Mouse (Mus musculus): ENCODE data around the gene Anxa6. TPM values are rescaled to one million over a fixed set of nuclear protein-coding genes. Genes with fewer than 3 reads are reported as not detected.

The Anxa6 gene
- polyA plus RNA-seq, 1 experiment from 2014 or later = 333 TPM

DNA sequence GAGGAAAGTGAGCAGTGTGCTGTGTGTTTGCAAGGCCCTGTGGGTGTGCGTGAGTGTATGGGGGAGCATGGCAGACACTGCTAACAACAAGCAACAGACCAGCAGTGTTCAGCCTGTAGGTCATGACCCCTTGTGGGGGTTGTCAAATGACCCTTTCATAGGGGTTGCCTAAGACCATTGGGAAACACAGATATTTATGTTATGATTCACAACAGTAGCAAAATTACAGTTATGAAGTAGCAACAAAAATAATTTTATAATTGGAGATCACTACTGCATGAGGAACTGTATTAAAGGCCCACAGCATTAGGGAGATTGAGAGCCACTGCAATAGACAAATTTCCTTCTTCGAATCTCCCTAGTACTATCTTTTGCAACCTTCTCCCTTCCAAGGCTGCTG, 13.5 kb downstream of the Anxa6 start:
- TF ChIP-seq CTCF (IDR thresholded peaks at IDR 0.05) = no peak
- in situ Hi-C loops (cut with MboI; ENCODE audit: low pct_unique_long_range_greater_than_20kb) = no loop called here
- H3K27me3 ChIP-seq = no peaks in the 10 kb centered on the region
- ATAC-seq (no peak), DNase-seq (ENCODE audit: low read depth, low spot score) (no peak)
- POLR2A ChIA-PET = no interaction called here
- CTCF ChIA-PET = no interaction called here

DNA sequence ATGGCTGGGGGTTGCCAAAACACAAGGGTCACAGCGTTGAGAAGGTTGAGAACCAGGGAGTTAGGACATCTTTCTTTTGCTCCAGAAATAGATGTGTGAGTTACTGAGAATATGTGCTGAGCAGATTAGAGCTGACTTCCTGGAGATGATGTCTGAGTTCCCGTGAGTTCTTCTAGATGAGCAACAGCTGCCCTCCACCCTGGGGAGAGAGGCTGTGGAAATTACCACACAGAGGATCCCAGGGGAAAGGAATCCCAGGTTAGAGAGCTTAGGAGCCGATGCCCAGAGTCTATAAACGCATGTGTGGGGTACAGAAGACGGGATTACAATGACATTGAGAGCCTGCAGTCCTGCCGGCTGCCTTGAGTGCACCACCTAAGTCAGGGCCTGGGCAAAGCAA, 15.2 kb downstream of the Anxa6 start:
- no peak for DNase-seq (ENCODE audit: low read depth, low spot score)
- ChIA-PET POLR2A (no interaction called here), CTCF (no interaction called here)
- no peaks in the 10 kb centered on the region for H3K27me3 ChIP-seq
- ATAC-seq = no peak
- in situ Hi-C loops (cut with MboI; ENCODE audit: low pct_unique_long_range_greater_than_20kb) = no loop called here
- TF ChIP-seq CTCF (IDR thresholded peaks at IDR 0.05) = no peak

DNA sequence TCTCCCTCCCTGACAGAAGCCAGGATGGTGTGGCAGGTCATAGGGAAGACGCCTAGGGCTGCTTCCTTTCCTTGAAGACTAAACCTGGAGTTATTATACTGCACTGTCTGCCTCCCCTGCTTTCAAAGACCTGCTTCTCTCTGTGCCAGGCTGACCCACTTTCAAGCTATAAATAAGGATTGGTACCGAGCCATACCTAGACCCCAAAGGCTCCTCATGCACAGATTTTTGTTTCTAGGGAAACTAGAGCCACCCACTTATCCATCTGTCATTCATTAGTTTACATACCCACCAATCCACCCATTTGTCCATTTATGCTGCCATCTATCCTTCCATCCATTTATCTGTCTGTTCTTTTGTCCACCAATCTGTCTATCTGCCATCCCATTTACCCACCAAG, 16.0 kb downstream of the Anxa6 start:
- ChIA-PET POLR2A (interaction anchor here (1.0 to 1.2 kb wide), 2 partner anchors 11 to 17 kb away, joined by 3 to 4 read pairs; no protein-coding TSS in a partner anchor), CTCF (interaction anchor here (1.6 kb wide), 1 partner anchor 27 kb away, joined by 3 read pairs; no protein-coding TSS in a partner anchor)
- DNase-seq (ENCODE audit: low read depth, low spot score) (no peak), ATAC-seq (no peak)
- no peak for TF ChIP-seq CTCF (IDR thresholded peaks at IDR 0.05)
- no peaks in the 10 kb centered on the region for H3K27me3 ChIP-seq
- in situ Hi-C loops (cut with MboI; ENCODE audit: low pct_unique_long_range_greater_than_20kb) = no loop called here

DNA sequence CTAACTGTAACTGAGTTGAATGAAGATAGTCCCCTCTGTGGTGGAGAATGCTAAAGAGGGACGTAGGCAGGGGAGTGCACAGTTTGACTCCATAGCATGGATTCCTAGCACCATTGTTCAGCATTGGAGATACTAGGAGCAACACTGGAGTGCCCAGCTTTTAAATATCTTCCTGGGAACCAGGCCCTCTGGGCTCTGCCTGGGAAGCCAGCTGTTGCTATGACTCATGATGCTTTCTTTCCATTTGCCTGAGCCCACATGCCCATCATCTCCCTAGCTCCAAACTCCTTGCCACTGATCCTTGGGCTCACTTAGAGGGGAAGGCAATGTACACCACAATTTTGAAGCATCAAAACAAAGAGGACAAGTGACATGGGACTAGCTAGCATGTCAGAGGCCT, 16.5 kb downstream of the Anxa6 start:
- peak; percentile 69 for ATAC-seq
- ChIA-PET CTCF (interaction anchor here (1.6 kb wide), 1 partner anchor 26 kb away, joined by 3 read pairs; no protein-coding TSS in a partner anchor), POLR2A (interaction anchor here (1.0 to 1.2 kb wide), 2 partner anchors 12 to 16 kb away, joined by 3 to 4 read pairs; no protein-coding TSS in a partner anchor)
- in situ Hi-C loops (cut with MboI; ENCODE audit: low pct_unique_long_range_greater_than_20kb) = no loop called here
- no peak for TF ChIP-seq CTCF (IDR thresholded peaks at IDR 0.05)
- no peak for DNase-seq (ENCODE audit: low read depth, low spot score)
- no peaks in the 10 kb centered on the region for H3K27me3 ChIP-seq

DNA sequence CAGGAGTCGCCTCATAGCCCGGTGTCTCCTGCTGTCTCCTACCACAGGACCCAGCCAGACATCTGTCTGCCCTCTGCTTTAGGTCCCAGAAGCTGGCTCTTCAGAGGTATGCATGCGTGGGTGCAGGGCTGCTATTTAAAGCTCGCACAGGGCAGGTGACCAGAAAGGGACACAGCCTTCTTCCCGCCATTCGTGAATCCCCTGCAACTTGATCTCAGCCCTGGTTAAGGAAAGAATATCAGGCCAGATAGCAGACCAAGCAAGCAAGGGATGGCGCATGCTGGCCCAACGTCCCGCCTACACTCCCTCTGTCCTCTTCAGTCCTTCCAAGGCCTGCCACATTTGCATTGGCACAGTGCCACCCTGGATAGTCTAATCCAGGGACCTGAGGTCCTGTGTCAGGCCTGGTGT, 17.4 kb downstream of the Anxa6 start:
- no peak for DNase-seq (ENCODE audit: low read depth, low spot score)
- POLR2A ChIA-PET = no interaction called here
- CTCF ChIA-PET = interaction anchor here (1.6 kb wide), 1 partner anchor 25 kb away, joined by 3 read pairs; no protein-coding TSS in a partner anchor

DNA sequence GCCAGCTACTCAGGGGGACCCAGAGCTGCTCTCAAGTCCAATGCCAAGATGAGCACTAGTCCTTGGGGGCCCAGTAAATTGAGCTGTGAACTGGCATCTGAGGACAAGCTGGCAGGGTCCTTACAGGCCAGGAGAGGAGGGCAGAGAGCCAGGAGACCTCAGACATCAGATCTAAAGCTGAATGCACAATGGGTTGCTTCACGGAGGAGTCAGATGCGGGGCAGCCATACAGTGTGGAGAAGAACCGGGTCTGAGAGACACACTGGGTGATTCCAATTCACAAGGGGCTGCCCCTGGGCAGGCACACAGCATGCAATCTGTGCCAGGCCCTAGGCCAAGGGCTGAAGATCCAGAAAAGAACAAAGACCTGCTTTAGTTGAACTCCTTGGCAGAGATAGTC, 18.0 kb downstream of the Anxa6 start:
- in situ Hi-C loops (cut with MboI; ENCODE audit: low pct_unique_long_range_greater_than_20kb) = no loop called here
- no peak for TF ChIP-seq CTCF (IDR thresholded peaks at IDR 0.05)
- ATAC-seq (no peak), DNase-seq (ENCODE audit: low read depth, low spot score) (no peak)
- H3K27me3 ChIP-seq = no peaks in the 10 kb centered on the region
- POLR2A ChIA-PET = interaction anchor here (1.0 to 1.3 kb wide), 2 partner anchors 11 to 14 kb away, joined by 3 read pairs; no protein-coding TSS in a partner anchor
- CTCF ChIA-PET = interaction anchor here (1.1 to 1.6 kb wide), 3 partner anchors 14 to 25 kb away, joined by 3 to 5 read pairs (median 3); no protein-coding TSS in a partner anchor

More for the DNA sequence above, 17.4 kb downstream of the Anxa6 start:
- H3K27me3 ChIP-seq = no peaks in the 10 kb centered on the region
- in situ Hi-C loops (cut with MboI; ENCODE audit: low pct_unique_long_range_greater_than_20kb) = no loop called here
- ATAC-seq = no peak
- no peak for TF ChIP-seq CTCF (IDR thresholded peaks at IDR 0.05)

DNA sequence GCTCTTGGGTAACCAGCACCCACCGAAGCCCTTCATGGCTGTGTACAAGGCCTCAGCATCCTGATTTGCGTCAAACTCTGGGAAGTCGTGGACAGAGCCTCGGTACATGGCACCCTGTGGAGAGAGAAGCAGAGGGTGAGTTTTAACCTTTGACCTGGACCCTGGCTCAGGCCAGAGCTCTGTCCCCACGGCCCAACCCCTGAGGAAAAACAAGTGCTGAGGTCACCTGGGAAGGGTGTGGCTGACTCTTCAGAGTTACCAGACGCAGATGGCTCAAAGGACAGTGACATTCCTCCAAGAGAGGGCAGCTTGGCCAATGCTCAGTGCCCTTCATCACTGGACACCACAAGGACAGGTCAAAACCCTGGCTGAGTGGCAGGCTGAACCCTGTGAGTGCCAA, 19.4 kb downstream of the Anxa6 start:
- ChIA-PET CTCF (interaction anchor here (1.4 to 1.5 kb wide), 3 partner anchors 13 to 19 kb away, joined by 3 to 7 read pairs (median 4); partner anchors contain the start of gene Anxa6), POLR2A (interaction anchor here (0.7 kb wide), 1 partner anchor 9 kb away, joined by 4 read pairs; no protein-coding TSS in a partner anchor)
- no peak for TF ChIP-seq CTCF (IDR thresholded peaks at IDR 0.05)
- DNase-seq (ENCODE audit: low read depth, low spot score) (no peak), ATAC-seq (no peak)
- no peaks in the 10 kb centered on the region for H3K27me3 ChIP-seq
- in situ Hi-C loops (cut with MboI; ENCODE audit: low pct_unique_long_range_greater_than_20kb) = no loop called here

DNA sequence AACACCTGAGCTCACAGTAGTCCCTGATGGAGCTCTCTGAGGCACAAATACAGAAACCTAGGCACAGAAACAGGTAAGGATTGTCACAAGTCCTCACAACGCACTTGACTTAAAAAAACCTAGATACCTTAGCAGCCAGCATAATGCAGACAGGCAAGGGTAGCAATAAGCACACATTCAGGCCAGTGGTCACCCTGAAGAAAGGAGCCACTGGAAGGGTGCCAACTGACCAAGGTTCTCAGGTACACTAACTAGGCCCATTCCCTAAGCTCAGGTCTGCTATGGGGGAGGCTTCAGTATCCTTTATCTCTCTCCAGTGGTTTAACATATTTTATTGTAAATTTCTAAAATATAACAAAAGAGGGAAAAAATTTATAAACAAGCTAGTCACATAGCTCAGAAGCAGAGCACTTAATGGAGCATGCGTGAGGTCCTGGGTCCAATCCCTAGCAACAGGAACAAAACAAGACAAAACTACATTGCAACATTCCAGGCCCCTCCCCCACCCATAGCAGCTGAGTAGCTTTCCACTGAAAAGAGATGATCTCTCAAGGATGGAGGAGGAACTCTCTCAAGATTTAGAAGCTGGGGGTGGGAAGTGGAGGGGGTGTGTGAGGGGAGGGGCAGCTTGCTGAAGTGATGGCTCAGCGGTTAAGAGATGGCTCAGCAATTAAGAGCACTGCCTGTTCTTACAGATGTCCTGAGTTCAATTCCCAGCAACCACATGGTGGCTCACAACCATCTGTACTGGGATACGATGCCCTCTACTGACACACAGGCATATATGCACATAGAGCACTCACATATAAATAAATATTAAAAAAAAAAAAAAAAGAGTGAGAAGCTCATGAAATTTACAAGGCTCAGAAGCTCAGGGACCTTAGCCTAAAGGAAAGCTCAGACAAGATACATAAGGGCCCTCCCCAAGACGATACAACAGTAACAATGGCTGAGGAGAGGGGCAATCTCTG, 20.4 kb downstream of the Anxa6 start:
- DNase-seq (ENCODE audit: low read depth, low spot score) (no peak), ATAC-seq (peak; percentile 63)
- POLR2A ChIA-PET = interaction anchor here (0.7 to 1.0 kb wide), 4 partner anchors 10 to 20 kb away, joined by 3 to 4 read pairs (median 4); partner anchors contain the start of gene Anxa6
- CTCF ChIA-PET = interaction anchor here (0.8 to 1.8 kb wide), 8 partner anchors 10 to 35 kb away, joined by 3 to 7 read pairs (median 4); partner anchors contain the start of gene Anxa6
- no peaks in the 10 kb centered on the region for H3K27me3 ChIP-seq
- TF ChIP-seq CTCF (IDR thresholded peaks at IDR 0.05) = no peak
- in situ Hi-C loops (cut with MboI; ENCODE audit: low pct_unique_long_range_greater_than_20kb) = no loop called here

DNA sequence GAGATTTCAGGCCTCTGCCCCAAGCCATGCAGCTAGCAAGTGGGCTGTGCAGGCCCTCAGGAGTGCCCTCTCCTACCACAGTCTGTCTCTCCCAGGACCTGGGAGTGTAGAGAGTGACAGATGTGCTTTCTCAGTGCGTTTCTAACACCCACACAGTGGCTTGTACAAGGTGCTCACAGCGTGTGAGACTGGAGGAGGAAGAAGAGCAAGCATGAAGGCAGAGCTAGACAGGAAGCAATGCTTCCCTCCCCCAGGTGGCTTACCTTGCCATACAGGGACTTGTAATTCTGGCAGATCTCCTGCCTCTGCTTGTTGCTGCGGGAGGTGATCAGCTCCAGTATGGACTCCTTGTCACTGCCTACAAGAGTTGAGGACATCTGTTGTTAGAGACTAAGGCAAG, 21.8 kb downstream of the Anxa6 start:
- in situ Hi-C loops (cut with MboI; ENCODE audit: low pct_unique_long_range_greater_than_20kb) = no loop called here
- no peak for TF ChIP-seq CTCF (IDR thresholded peaks at IDR 0.05)
- CTCF ChIA-PET = interaction anchor here (1.8 kb wide), 1 partner anchor 36 kb away, joined by 5 read pairs; no protein-coding TSS in a partner anchor
- no peaks in the 10 kb centered on the region for H3K27me3 ChIP-seq
- POLR2A ChIA-PET = no interaction called here
- DNase-seq (ENCODE audit: low read depth, low spot score) (no peak), ATAC-seq (no peak)

DNA sequence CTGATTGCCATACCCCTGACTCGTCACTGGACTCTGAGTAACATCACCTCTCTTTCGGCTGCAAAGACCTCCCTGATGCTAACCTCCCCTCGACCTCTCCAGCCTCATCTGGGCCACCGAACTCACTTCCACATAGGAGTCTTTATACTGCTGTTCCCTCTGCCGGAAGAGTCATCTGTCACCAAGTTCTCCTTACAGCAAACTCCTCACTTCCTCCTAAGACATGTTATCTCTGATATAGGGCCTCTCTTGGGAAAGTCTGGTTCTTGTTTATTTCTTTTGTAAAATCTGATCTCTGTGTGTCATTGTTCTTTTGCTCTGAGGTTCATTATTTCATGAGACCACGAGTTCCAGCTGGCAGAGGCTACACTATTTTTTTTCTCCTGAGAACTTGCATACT, 25.0 kb downstream of the Anxa6 start:
- no peaks in the 10 kb centered on the region for H3K27me3 ChIP-seq
- ChIA-PET POLR2A (no interaction called here), CTCF (no interaction called here)
- ATAC-seq = no peak
- no peak for DNase-seq (ENCODE audit: low read depth, low spot score)
- in situ Hi-C loops (cut with MboI; ENCODE audit: low pct_unique_long_range_greater_than_20kb) = no loop called here
- TF ChIP-seq CTCF (IDR thresholded peaks at IDR 0.05) = no peak

DNA sequence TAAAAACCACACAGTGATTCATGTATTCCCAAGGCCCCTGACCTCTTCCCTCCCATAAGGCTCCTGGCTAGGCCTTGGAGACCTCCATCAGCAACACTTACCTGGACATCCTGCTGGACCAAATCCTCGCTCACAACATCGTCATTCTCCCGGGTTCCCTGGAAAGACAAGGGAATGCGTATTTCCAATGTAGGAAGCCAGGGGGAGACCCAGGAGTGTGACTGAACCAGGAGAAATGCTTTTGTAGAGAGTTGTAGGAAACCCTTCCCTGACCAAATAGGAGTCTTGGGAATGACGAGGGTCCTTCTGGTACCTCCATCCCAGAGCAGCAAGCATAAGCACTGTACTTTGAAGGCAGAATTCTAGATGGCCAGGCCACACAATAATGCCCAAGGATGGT, 27.6 kb downstream of the Anxa6 start:
- ChIA-PET POLR2A (no interaction called here), CTCF (interaction anchor here (1.4 kb wide), 1 partner anchor 61 kb away, joined by 3 read pairs; no protein-coding TSS in a partner anchor)
- DNase-seq (ENCODE audit: low read depth, low spot score) (no peak), ATAC-seq (no peak)
- in situ Hi-C loops (cut with MboI; ENCODE audit: low pct_unique_long_range_greater_than_20kb) = no loop called here
- H3K27me3 ChIP-seq = no peaks in the 10 kb centered on the region
- no peak for TF ChIP-seq CTCF (IDR thresholded peaks at IDR 0.05)

Measured in Patski (cell line).